ENCODE assay signal across 9 mouse cellular contexts in genomic region chr17:26601926-26602325, GRCm38 (mm10). TPM values are rescaled to one million over a fixed set of nuclear protein-coding genes. Genes with fewer than 3 reads are reported as not detected.
DNase-seq lines count a peak whose midpoint lies in the region; ATAC-seq lines count a peak whose summit lies in the region.
"Had no signal": no experiment of that assay in that cellular context is flagged by ENCODE, and none has a peak within 500 bp of the region (broad histone marks: within the 10 kb centered on the region; RNA-seq: fewer than 3 reads in every experiment).

No protein-coding gene starts in this region.

- no peak for DNase-seq in forebrain, embryonic 14.5 days (ENCODE audit: low spot score)
- no peak for DNase-seq in lung, postnatal 4 days
- DNase-seq in thymus, postnatal 0 days (ENCODE audit: low spot score), result no peak
- DNase-seq in urinary bladder, postnatal 4 days (ENCODE audit: low spot score in 2 of 2), result no peak
- DNase-seq: B cell, adult 2 months had no signal

- no peaks in the 10 kb centered on the region for H3K4me1 ChIP-seq in forebrain, embryonic 14.5 days (ENCODE audit: control insufficient read depth, insufficient read depth, low read length)
- H3K4me1 ChIP-seq in forebrain, embryonic 15.5 days, result peaks cover 14% of the 10 kb centered on the region
- peaks cover 28% of the 10 kb centered on the region for H3K4me1 ChIP-seq in lung, embryonic 15.5 days
- H3K4me1 ChIP-seq in intestine, embryonic 15.5 days (replicated peaks), result peaks cover 25% of the 10 kb centered on the region
- peaks cover 21% of the 10 kb centered on the region for H3K4me1 ChIP-seq in neural tube, embryonic 14.5 days (ENCODE audit: control insufficient read depth, insufficient read depth, low read length)

- H3K27me3 ChIP-seq in forebrain, embryonic 14.5 days (replicated peaks; ENCODE audit: control insufficient read depth, insufficient read depth, low read length), result no peaks in the 10 kb centered on the region
- no peaks in the 10 kb centered on the region for H3K27me3 ChIP-seq in forebrain, embryonic 15.5 days
- no peaks in the 10 kb centered on the region for H3K27me3 ChIP-seq in lung, embryonic 15.5 days
- H3K27me3 ChIP-seq in intestine, embryonic 15.5 days (replicated peaks), result no peaks in the 10 kb centered on the region
- H3K27me3 ChIP-seq in neural tube, embryonic 14.5 days (ENCODE audit: control insufficient read depth, insufficient read depth, low read length), result no peaks in the 10 kb centered on the region

- no peak for ATAC-seq in forebrain, embryonic 14.5 days
- ATAC-seq in forebrain, embryonic 15.5 days (replicated peaks), result no peak
- ATAC-seq in lung, embryonic 15.5 days (ENCODE audit: borderline replicate concordance, extremely low read depth, low FRiP score, low TSS enrichment), result no peak
- no peak for ATAC-seq in intestine, embryonic 15.5 days
- no peak for ATAC-seq in neural tube, embryonic 14.5 days (ENCODE audit: low read depth)

- peak overlapping the region; percentile 35; the same call in 1 of the 2 replicates for H3K27ac ChIP-seq in forebrain, embryonic 14.5 days (ENCODE audit: low read depth, low read length)
- H3K27ac ChIP-seq in forebrain, embryonic 15.5 days (replicated peaks), result no peak overlapping the region
- H3K27ac ChIP-seq in lung, embryonic 15.5 days, result 0 out of 2 replicates have a peak overlapping the region, but pooled peaks have one; percentile 8
- H3K27ac ChIP-seq in intestine, embryonic 15.5 days, result 0 out of 2 replicates have a peak overlapping the region, but pooled peaks have one; percentile 13
- H3K27ac ChIP-seq in neural tube, embryonic 14.5 days (ENCODE audit: low read depth, low read length), result peak overlapping the region; percentile 67

- H3K9ac ChIP-seq in forebrain, embryonic 14.5 days (ENCODE audit: low read length), result no peak overlapping the region
- H3K9ac ChIP-seq in forebrain, embryonic 15.5 days (replicated peaks), result no peak overlapping the region
- H3K9ac ChIP-seq in lung, embryonic 15.5 days, result no peak overlapping the region
- no peak overlapping the region for H3K9ac ChIP-seq in intestine, embryonic 15.5 days
- no peak overlapping the region for H3K9ac ChIP-seq in neural tube, embryonic 14.5 days (replicated peaks; ENCODE audit: low read depth, low read length)

- H3K4me3 ChIP-seq in forebrain, embryonic 14.5 days (ENCODE audit: low read depth, low read length), result no peak overlapping the region
- no peak overlapping the region for H3K4me3 ChIP-seq in forebrain, embryonic 15.5 days
- no peak overlapping the region for H3K4me3 ChIP-seq in lung, embryonic 15.5 days
- no peak overlapping the region for H3K4me3 ChIP-seq in intestine, embryonic 15.5 days (replicated peaks)
- no peak overlapping the region for H3K4me3 ChIP-seq in neural tube, embryonic 14.5 days (ENCODE audit: low read depth, low read length)

- no peaks in the 10 kb centered on the region; the same call in 1 of the 2 replicates for H3K36me3 ChIP-seq in forebrain, embryonic 14.5 days (ENCODE audit: control insufficient read depth, insufficient read depth, low read length)
- H3K36me3 ChIP-seq in forebrain, embryonic 15.5 days, result no peaks in the 10 kb centered on the region
- H3K36me3 ChIP-seq in lung, embryonic 15.5 days, result 0 out of 2 replicates have a peak, but pooled peaks cover 4% of the 10 kb centered on the region
- peaks cover 4% of the 10 kb centered on the region; the same call in 1 of the 2 replicates for H3K36me3 ChIP-seq in intestine, embryonic 15.5 days
- no peaks in the 10 kb centered on the region for H3K36me3 ChIP-seq in neural tube, embryonic 14.5 days (ENCODE audit: control insufficient read depth, insufficient read depth, low read length)

- no peak overlapping the region for H3K4me2 ChIP-seq in forebrain, embryonic 14.5 days (ENCODE audit: low read length)
- H3K4me2 ChIP-seq in forebrain, embryonic 15.5 days (replicated peaks), result no peak overlapping the region
- no peak overlapping the region for H3K4me2 ChIP-seq in lung, embryonic 15.5 days
- H3K4me2 ChIP-seq in intestine, embryonic 15.5 days (replicated peaks), result no peak overlapping the region
- no peak overlapping the region for H3K4me2 ChIP-seq in neural tube, embryonic 14.5 days (ENCODE audit: low read depth, low read length)

- 72% methylated on average over 6 of the region's 6 CpGs for WGBS in forebrain, embryonic 14.5 days
- 53% methylated on average over 6 of the region's 6 CpGs for WGBS in forebrain, embryonic 15.5 days
- 49% methylated on average over 6 of the region's 6 CpGs for WGBS in lung, embryonic 15.5 days
- WGBS in intestine, embryonic 15.5 days, result 55% methylated on average over 6 of the region's 6 CpGs
- WGBS in neural tube, embryonic 14.5 days, result 51% methylated on average over 6 of the region's 6 CpGs

- H3K9me3 ChIP-seq in forebrain, embryonic 14.5 days (replicated peaks; ENCODE audit: control insufficient read depth, low read length), result no peaks in the 10 kb centered on the region
- no peaks in the 10 kb centered on the region for H3K9me3 ChIP-seq in forebrain, embryonic 15.5 days
- H3K9me3 ChIP-seq in lung, embryonic 15.5 days, result no peaks in the 10 kb centered on the region
- H3K9me3 ChIP-seq in intestine, embryonic 15.5 days, result no peaks in the 10 kb centered on the region
- no peaks in the 10 kb centered on the region for H3K9me3 ChIP-seq in neural tube, embryonic 14.5 days (ENCODE audit: control insufficient read depth, low read length)

RNA-seq across cellular contexts. Expression of gene Dusp1, which starts 40.0 kb away (rescaled TPM):
- 58.4 and 66.0 TPM in 2 replicates for polyA plus RNA-seq in forebrain, embryonic 14.5 days (2014; fragmentation: Nextera tagmentation; extraction: Ambion mirVana)
- polyA plus RNA-seq in forebrain, embryonic 15.5 days (2015; fragmentation: Nextera tagmentation; extraction: Ambion mirVana), result 46.3 and 50.0 TPM in 2 replicates
- 23.1 and 25.9 TPM in 2 replicates for polyA plus RNA-seq in lung, embryonic 15.5 days (2015; fragmentation: Nextera tagmentation; extraction: Ambion mirVana)
- polyA plus RNA-seq in intestine, embryonic 15.5 days (2015; fragmentation: Nextera tagmentation; extraction: Ambion mirVana), result 14.3 and 15.1 TPM in 2 replicates
- 26.9 and 27.2 TPM in 2 replicates for polyA plus RNA-seq in neural tube, embryonic 14.5 days (2014; fragmentation: Nextera tagmentation; extraction: Ambion mirVana)
- 22.4 and 26.4 TPM in 2 replicates for polyA plus RNA-seq in thymus, postnatal 0 days (2015; fragmentation: Nextera tagmentation; extraction: Ambion mirVana)

RNA-seq across cellular contexts. Expression of gene Ergic1, which starts 40.6 kb away (rescaled TPM):
- polyA plus RNA-seq in forebrain, embryonic 14.5 days (2014; fragmentation: Nextera tagmentation; extraction: Ambion mirVana), result 126 and 134 TPM in 2 replicates
- 90.4 and 98.7 TPM in 2 replicates for polyA plus RNA-seq in forebrain, embryonic 15.5 days (2015; fragmentation: Nextera tagmentation; extraction: Ambion mirVana)
- 97.3 and 102 TPM in 2 replicates for polyA plus RNA-seq in lung, embryonic 15.5 days (2015; fragmentation: Nextera tagmentation; extraction: Ambion mirVana)
- polyA plus RNA-seq in intestine, embryonic 15.5 days (2015; fragmentation: Nextera tagmentation; extraction: Ambion mirVana), result 97.0 and 100 TPM in 2 replicates
- 103 and 105 TPM in 2 replicates for polyA plus RNA-seq in neural tube, embryonic 14.5 days (2014; fragmentation: Nextera tagmentation; extraction: Ambion mirVana)
- polyA plus RNA-seq in thymus, postnatal 0 days (2015; fragmentation: Nextera tagmentation; extraction: Ambion mirVana), result 64.6 and 70.2 TPM in 2 replicates
